Mouse (Mus musculus) liver, embryonic 14.5 days (tissue): Measurements from ENCODE around the gene Wbp11.

Source experiments
- CTCF ChIP-seq: IDR thresholded peaks from 2 replicates; pipeline ENCODE4 v1.5.1; 2016; ENCODE audit warnings: antibody characterized with exemption, low read depth, control low read depth
- EP300 ChIP-seq: IDR thresholded peaks from 2 replicates; pipeline ENCODE4 v1.6.1; 2016; ENCODE audit warnings: antibody characterized with exemption, low read depth

GRCm38 (mm10) chr6:136855183-136855582, 27.1 kb upstream of the Wbp11 start:
- TF ChIP-seq EP300 (no peak), CTCF (no peak)
